Mouse (Mus musculus) brain, embryonic 14.5 days (tissue): ENCODE measurements around the gene Erg. TPM values are rescaled to one million over a fixed set of nuclear protein-coding genes. Genes with fewer than 3 reads are reported as not detected.

Experiments
- DNase-seq: peaks from one replicate; pipeline ENCODE4 v3.0.0-alpha.2; 2011; ENCODE audit warnings: low read depth
- CTCF ChIP-seq: fragments of 200-500 bp; IDR thresholded peaks from 2 replicates; pipeline ENCODE4 v1.5.1; 2012; ENCODE audit warnings: inconsistent platforms, mild to moderate bottlenecking, moderate library complexity, borderline replicate concordance; ENCODE audit not compliant: insufficient read depth, insufficient read length; ENCODE audit errors: extremely low read depth
- POLR2A ChIP-seq: fragments of 200-500 bp; IDR thresholded peaks from 2 replicates; pipeline ENCODE4 v1.6.1; 2012; ENCODE audit warnings: mild to moderate bottlenecking, inconsistent platforms, borderline replicate concordance; ENCODE audit not compliant: poor library complexity, insufficient read depth, insufficient read length, severe bottlenecking; ENCODE audit errors: extremely low read depth
- polyA plus RNA-seq: library from polyadenylated mRNA; depleted of rRNA; stranded (reverse); fragments of >200 nt; gene quantifications from 2 replicates; pipeline ENCODE4 v1.2.3, GENCODE M21; 2012

The Erg gene
- polyA plus RNA-seq, 1 experiment: 7.6 TPM

- DNase-seq: no peak
- no peak for TF ChIP-seq CTCF
- no peak for TF ChIP-seq POLR2A
Observed at GRCm38 (mm10) chr16:95413401-95413959, 172.9 kb downstream of the Erg start.

- peak; percentile 67 for DNase-seq
- TF ChIP-seq POLR2A (no peak), CTCF (no peak)
Observed at GRCm38 (mm10) chr16:95408096-95408495, 178.3 kb downstream of the Erg start.

- no peak for TF ChIP-seq CTCF
- TF ChIP-seq POLR2A: no peak
- no peak for DNase-seq
Observed at GRCm38 (mm10) chr16:95405496-95405895, 180.9 kb downstream of the Erg start.

GRCm38 (mm10) chr16:95403453-95403852 lies 182.9 kb downstream of the Erg start:
- TF ChIP-seq POLR2A (no peak), CTCF (no peak)
- no peak for DNase-seq

- DNase-seq: peak; percentile 53
Observed at GRCm38 (mm10) chr16:95401869-95402268, 184.5 kb downstream of the Erg start.

GRCm38 (mm10) chr16:95398761-95399343 lies 187.5 kb downstream of the Erg start:
- TF ChIP-seq POLR2A (no peak), CTCF (no peak)
- DNase-seq: peak; percentile 45

More at GRCm38 (mm10) chr16:95401869-95402268, 184.5 kb downstream of the Erg start:
- TF ChIP-seq CTCF (no peak), POLR2A (no peak)

GRCm38 (mm10) chr16:95390787-95391186 lies 195.6 kb downstream of the Erg start:
- TF ChIP-seq POLR2A (no peak), CTCF (no peak)
- DNase-seq: peak; percentile 44

- TF ChIP-seq POLR2A (no peak), CTCF (no peak)
Observed at GRCm38 (mm10) chr16:95388811-95389529, 197.4 kb downstream of the Erg start.

GRCm38 (mm10) chr16:95388292-95388691 lies 198.1 kb downstream of the Erg start:
- no peak for TF ChIP-seq POLR2A
- no peak for TF ChIP-seq CTCF
- DNase-seq: no peak

More at GRCm38 (mm10) chr16:95388811-95389529, 197.4 kb downstream of the Erg start:
- no peak for DNase-seq

- DNase-seq: peak; percentile 31
- no peak for TF ChIP-seq CTCF
- no peak for TF ChIP-seq POLR2A
Observed at GRCm38 (mm10) chr16:95387008-95387407, 199.4 kb downstream of the Erg start.

- no peak for TF ChIP-seq POLR2A
- TF ChIP-seq CTCF: no peak
Observed at GRCm38 (mm10) chr16:95385299-95385973, 201.0 kb downstream of the Erg start.

More at GRCm38 (mm10) chr16:95385299-95385973, 201.0 kb downstream of the Erg start:
- no peak for DNase-seq
